Mouse (Mus musculus) adrenal gland, postnatal 4 days (tissue): ENCODE results near the gene Grik4. TPM values are rescaled to one million over a fixed set of nuclear protein-coding genes. Genes with fewer than 3 reads are reported as not detected.
A peak's percentile ranks its signal among the peaks of the same experiment; 100 is the strongest.

ENCODE experiments used
- DNase-seq, 2 experiments: peaks; one replicate each; pipeline ENCODE4 v3.0.0; 2021 to 2022; ENCODE audit warnings: low spot score in 2 of 2, mixed read lengths in 2 of 2
- microRNA-seq: library from miRNA; unstranded; fragments of <30 nt; microRNA quantifications from one replicate; pipeline ENCODE4 v1.2.0, GENCODE M21; 2021
- total RNA-seq, 2 experiments: library from RNA; stranded (reverse); gene quantifications; 2 replicates each; pipeline ENCODE4 v1.2.3; 2021

Gene Grik4
- total RNA-seq, 2 experiments from 2014 or later: 2.2 to 2.4 TPM

DNA sequence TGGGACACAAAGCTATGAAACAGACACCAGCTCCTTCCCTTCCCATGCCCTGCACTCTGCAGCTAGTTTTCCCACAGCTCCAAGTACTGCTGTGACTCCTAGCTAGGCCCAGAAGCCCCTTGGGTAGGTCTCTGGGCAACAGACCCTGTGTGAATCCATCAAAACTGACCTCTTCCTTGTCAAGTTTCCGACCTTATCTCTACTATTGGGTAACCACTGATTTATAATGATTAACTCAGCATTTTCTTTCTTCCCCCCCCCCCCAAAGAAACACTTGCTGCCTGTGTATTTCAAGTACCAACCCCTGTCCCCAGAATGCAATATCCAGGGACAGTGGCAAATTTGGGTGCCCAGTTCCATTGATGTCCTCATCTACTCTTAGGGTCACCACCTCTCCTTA is 437.3 kb downstream of the Grik4 start:
- DNase-seq: no peak

DNA sequence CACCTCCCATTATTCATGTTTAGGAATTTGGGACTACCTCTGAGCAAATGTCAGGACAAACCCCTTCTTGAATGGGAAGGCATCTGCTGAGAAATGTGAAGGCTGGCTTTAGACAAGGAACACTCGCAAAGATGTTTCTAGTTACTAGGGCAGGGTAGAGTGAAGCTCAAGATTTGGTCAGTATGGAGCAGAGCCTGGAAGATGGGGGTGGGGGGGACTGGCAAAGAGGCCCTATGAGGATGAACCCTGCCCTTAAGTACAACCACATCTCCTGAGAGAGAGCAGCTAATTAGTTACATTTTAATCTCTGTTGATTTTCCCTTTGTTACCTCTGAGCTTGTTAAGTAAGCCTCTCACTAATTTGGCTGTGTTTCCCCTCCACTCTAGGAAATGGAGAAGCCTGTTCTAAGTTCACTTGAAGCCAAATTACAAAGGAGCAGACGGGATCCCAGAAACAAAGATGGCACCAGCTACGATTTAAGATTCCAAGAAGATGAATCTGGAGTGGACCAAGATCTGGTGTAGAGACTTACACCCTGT is 439.3 kb downstream of the Grik4 start:
- no peak for DNase-seq

DNA sequence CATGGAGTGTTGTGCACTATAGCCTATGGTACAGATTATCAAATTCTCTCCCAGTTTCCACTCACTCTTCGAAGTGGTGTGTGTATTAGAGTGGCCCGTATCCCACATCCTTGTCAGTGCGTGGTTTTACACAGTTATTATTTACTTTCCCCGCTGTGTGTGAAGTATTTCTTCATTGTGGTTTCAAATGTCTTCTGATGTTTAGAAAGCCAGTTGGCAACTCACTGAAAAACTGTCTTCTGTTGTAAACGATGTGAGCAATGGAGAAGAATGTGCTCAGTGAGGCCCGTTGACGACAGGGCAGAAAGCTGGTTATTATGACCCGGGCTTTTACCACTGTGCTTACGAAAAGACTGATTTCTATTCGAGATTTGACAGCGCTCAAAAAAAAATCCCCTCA is 439.7 kb downstream of the Grik4 start:
- DNase-seq: no peak

DNA sequence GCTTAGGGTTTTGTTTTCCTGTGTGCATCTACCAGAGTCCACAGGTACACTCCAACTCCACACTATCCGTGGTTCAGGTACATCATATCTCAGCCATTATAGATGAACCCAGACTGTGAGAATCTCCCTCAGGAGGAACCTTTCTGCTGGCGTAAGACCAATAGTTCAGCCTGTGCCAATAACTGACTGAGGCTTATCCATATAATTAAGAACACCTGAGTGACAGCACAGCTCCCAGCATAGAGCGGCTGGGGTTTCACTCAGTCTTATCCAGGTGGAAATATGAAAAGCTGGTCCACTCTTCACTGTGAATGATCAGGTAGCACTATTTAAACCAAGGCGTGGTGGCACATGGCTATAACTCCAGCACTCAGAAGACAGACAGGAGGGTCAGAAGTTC is 440.6 kb downstream of the Grik4 start:
- DNase-seq: no peak

DNA sequence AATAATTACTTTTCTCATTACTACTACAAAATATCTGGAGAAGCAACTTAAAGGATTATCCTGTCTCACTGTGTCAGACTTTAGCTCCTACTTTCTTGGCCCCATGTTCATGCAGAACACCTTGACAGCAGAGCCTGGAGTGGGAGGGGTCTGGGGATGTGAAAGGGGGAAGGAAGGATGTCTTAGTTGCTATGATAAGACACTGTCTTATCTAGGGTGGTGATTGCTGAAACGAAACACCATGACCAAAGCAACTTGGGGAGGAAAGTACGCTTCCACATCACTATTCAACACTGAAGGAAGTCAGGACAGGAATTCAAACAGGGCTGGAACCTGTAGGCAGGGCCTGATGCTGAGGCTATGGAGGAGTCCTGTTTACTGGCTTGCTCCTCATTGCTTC is 448.0 kb downstream of the Grik4 start:
- DNase-seq: no peak

DNA sequence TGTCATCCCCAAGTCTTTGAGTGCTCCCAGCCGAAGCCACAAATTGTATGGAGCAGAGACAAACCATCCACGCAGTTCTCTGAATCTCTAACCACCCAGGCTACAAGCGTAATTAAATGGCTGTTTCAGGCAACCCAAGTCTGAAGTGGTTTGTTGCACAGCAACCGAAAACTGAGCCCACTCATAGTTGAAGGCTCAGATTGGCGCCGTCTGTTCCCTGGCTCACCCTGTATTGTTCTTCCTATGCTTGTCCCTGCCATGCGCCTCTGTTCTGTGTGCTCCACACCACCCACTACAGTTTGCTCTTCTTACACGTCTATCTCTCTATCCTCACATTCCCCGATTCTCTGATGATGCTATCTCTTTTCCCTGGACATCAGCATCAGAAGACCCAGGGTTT is 452.5 kb downstream of the Grik4 start:
- DNase-seq: no peak

DNA sequence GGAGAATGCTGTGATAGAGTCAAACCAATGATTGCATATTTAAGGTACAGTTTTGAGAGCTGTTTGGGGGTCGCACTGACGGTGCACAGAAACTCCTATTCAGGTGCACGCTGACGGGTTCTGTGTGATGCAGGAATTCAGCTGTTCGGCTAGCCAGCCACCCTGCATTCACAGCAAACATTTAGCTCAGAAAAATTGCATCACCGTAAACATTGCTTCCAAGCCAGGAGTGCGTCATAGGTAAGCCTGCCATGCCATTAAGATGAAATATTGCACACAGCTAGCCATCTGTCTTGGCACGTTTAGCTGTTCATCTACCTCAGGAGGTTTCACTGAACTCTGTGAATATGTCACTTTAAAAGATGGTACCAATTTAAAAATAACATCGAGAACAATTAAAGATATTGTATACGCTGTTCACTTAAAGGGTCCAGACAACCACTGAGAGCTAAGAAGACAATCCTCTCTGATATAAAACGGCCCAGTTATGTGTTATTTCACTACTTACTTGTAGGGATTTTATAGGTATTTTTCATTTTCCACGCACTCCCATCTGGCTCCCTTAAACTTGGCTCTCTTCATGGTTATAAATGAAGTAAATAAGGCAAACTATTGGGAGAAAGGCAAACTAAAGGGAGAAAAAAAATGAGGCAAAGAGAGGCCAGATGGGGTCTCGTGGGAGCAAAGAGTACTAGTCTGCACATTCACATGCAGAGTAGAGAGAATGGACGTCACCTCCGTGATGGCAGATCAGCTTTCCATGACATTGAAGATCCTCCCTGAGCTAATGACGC is 453.5 kb downstream of the Grik4 start:
- DNase-seq: no peak

DNA sequence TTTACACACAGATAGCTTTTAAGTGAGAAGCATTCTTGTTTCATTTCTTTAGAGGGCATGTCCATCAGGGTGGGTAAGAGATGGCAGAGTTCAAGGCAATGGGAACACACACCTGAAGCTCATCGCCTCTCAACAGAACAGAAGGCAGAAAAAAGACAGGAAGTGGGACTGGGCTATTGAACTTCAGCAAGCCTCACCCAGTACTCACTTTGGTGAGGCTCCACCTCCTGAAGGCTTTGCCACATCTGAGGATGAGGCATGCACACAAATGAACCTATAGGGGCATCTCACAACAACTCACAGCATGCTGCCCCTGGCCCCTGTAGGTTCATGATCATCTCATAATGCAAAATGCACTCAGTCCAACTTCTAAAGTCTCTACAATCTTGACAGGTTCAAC is 456.2 kb downstream of the Grik4 start:
- no peak for DNase-seq

DNA sequence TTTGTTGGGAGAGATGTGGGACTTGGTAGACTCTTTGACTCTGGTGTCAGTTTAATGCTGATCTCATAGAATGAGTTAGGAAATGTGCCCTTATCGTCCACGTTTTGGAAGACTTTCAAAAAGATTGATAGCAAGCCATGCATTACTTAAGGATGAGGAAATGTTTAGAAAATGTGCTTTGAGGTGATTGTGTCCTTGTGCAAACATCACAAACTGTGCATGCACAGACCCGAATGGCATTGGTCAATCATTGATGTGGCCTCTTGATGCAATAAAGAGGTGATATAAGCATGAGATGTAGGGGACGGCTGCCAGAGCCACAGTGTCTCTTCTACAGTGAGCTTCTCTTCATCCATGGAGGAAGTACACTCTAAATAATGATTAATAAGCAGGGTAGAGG is 457.4 kb downstream of the Grik4 start:
- DNase-seq: no peak

DNA sequence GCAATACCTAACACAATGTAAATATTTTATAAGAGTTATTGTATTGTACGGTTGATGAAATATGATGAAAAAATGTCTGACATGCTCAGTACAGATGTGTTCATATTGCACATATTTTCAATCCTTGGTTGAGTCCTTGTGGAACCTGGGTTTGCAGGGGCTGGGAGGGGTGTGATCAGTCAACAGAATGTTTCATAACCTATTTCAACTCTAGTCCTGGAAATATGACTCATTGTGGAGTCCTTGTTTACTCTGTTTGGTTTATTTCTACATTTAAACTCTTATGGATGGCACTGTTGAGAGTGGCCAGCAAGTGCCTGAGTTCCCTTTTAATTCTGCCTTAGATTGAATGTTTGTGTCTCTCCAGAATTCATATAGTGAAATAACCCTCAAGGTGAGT is 459.6 kb downstream of the Grik4 start:
- DNase-seq: no peak

DNA sequence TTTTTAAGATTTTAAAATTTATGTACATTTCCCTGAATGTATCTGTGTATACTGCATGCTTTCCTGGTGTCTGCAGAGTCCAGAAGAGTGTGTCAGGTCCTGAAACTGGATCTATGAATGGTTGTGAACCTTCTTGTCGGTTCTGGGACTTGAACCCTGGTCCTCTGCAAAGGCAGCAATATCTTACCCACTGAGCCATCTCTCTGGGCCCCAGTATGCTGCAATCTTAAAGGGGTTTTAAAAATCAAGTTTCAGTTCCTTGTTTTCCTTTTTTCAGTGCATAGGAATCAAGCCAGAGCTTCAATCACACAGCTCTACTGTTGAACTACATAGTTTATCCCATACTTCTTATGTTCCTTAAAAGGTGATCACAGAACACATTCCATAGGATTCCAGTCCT is 461.3 kb downstream of the Grik4 start:
- no peak for DNase-seq

DNA sequence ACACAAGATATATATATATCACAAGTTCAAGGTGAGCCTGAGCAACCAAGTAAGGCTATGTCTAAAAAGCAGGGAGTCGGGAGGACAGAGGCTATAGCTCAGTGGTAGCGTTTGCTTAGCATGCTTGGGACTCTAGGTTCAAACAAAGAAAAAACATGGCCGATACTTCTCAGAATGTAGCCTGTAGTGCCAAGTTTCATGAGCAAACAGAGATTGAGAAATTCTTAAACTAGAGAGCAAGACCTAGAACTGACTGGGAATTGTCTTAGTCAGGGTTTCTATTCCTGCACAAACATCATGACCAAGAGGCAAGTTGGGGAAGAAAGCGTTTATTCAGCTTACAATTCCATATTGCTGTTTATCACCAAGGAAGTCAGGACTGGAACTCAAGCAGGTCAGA is 468.1 kb downstream of the Grik4 start:
- DNase-seq: no peak

DNA sequence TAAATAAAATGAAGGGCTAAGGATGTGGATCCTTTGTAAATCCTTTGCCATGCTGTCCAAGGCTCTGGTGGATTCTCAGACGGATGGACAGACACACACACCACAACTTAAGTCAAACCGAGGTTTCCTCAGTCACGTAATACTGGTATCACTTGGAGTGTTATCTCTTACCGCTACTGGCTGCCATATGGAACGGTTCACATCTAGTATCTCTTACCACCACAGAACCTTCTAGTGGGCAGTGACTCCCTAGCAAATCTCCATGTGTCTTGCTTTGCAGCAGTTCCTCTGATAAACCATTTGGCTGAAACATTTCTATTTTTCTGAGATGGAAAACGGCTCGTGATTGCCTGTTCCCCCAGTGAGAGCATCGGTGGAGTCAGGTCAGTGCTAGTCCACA is 470.0 kb downstream of the Grik4 start:
- no peak for DNase-seq

DNA sequence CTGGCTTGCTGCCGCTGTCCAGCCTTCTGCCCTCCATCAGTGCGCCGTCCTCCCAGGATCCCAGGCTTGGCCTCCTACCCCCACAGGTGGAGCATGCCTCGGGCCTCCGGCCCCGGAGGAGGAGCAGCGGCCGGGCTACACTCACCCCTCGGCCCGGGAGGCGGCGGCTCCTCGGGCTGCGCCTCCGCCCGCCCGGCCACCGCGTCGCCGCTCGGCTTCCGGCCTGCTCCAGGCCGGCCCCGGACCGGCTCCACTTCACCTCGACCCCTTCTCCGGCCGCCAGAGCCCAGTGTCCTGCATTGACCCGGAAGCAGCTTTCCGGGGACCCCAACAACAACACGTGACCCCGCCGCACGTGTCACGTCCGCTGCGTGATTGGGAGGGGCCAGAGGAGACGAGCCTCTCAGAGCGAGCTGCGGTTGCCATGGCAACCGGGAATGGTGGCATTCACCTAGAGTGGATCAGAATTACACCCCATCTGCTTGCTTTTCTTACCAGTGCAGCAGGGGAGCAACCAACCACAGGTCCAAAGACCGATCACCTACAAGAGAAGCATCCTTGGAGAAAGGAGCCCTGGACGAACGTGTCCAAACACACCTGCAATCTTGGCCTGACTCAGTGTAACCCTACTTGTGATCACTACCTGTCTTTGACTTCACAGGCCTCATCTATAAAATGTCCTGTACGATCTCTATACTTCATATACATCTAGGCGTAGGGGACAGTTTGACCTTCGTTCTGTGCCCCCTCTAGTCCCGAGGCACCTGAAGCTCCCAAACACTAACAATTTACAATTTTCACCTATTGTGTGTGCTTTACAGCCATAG is 472.2 kb downstream of the Grik4 start:
- peak; percentile 75 to 84 for DNase-seq

DNA sequence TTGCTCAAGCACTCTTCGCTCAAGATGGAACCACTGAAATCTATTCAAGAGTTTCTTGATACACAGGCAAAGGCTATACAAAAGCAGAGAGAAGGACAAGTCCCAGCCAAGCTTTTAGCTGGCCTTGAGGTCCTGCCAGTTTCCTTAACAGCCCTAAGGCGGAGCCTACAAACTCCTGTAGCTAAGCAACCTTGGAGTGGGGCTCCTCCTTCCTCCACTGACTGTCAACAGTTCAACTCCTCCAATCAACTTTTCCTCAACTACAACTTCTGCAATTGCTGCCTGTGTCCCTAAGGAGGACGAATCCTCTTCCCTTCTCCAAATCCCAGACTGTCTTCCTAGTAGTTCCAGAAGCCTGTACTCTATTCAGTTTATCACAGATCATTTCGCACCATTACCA is 473.1 kb downstream of the Grik4 start:
- peak in 1 of 2 experiments; percentile 43 for DNase-seq

DNA sequence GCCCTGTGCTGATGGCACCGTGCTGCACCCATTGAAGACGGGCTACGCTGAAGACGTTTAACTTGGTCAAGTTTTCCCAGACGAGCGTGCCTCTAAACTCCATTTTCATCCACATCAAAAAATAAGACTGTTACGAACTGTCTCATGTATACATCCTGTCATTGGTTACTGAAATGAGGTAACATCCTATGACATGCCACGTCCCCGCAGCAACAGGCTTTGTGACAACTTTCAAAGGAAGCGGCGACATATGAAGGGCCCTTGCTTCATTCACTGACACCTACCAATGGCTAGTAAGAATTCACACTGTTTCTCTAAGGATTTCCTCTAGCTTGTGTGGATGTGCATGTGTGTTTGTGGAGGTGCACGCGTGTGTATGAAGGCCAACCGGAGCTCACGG is 475.0 kb downstream of the Grik4 start:
- no peak for DNase-seq

DNA sequence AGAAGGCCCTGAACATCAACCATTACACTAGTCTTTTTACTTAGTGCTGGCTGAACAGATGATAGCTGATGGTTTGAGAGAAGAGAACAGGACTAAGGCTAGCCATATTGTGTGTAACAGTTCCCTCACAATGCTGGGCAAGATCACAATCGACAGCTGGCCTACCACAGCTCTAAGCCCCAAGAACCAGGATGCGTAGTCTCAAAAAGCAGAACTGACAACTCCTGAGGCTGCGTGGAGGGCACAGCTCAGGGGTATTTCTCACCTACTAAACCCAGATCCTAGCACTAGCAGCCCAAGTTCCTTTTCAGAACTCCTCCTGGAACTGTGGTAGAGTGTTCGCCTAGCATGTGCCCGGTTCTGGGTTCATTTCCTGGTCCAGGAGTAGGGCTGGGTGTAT is 475.9 kb downstream of the Grik4 start:
- DNase-seq: no peak

Small RNA genes within 50 kb of the gene (microRNA-seq; reads per million reads assigned to microRNA genes)
- gene Gm27509: not detected

Other genes with a start within 250 kb of the Grik4 start
- 100 to 1,000 TPM in 1 of 2 experiments, 10 to 100 TPM in 1; 98.7 to 111 TPM for gene Arhgef12, start 162.7 kb upstream of the Grik4 start, total RNA-seq
- 1 to 10 TPM; 6.5 to 8.6 TPM for gene Tmem136, start 172.1 kb upstream of the Grik4 start, total RNA-seq